Mouse (Mus musculus) myocyte (in vitro differentiated cells): ENCODE data around the gene Stxbp2. TPM values are rescaled to one million over a fixed set of nuclear protein-coding genes. Genes with fewer than 3 reads are reported as not detected.

Source experiments
- H3K27me3 ChIP-seq: one replicate; pipeline ENCODE4 v1.6.1; 2011; ENCODE audit not compliant: control insufficient read depth, insufficient read depth, insufficient read length
- H3K36me3 ChIP-seq: one replicate; pipeline ENCODE4 v1.6.1; 2011; ENCODE audit not compliant: control insufficient read depth, insufficient read depth
- H3K4me2 ChIP-seq: one replicate; pipeline ENCODE4 v1.6.1; 2011; ENCODE audit warnings: low read depth, control low read depth
- H3K4me3 ChIP-seq: one replicate; pipeline ENCODE4 v1.5.1; 2011; ENCODE audit warnings: mild to moderate bottlenecking, control low read depth, moderate library complexity
- H3K79me2 ChIP-seq: one replicate; pipeline ENCODE4 v1.6.1; 2011; ENCODE audit not compliant: control insufficient read depth, insufficient read depth
- H3ac ChIP-seq: one replicate; pipeline ENCODE4 v1.6.1; 2011; ENCODE audit not compliant: control insufficient read depth, insufficient read length
- CEBPB ChIP-seq: IDR thresholded peaks from 2 replicates; pipeline ENCODE4 v1.6.1; 2011; ENCODE audit warnings: mild to moderate bottlenecking, moderate library complexity; ENCODE audit not compliant: poor library complexity, insufficient read depth, severe bottlenecking
- E2F4 ChIP-seq: IDR thresholded peaks from one replicate; pipeline ENCODE4 v1.6.1; 2011; ENCODE audit warnings: mild to moderate bottlenecking, control low read depth, moderate library complexity; ENCODE audit not compliant: insufficient read depth
- MAX ChIP-seq: IDR thresholded peaks from one replicate; pipeline ENCODE4 v1.6.1; 2011; ENCODE audit warnings: low read depth, mild to moderate bottlenecking, control low read depth
- MYOD1 ChIP-seq, 3 experiments: IDR thresholded peaks; one replicate each; pipeline ENCODE4 v1.6.1; 2011; ENCODE audit warnings: control low read depth in 2 of 3, low read depth in 2 of 3, mild to moderate bottlenecking in 2 of 3, moderate library complexity in 1 of 3; ENCODE audit not compliant: insufficient read length in 2 of 3, control insufficient read depth in 1 of 3
- MYOG ChIP-seq, 3 experiments: IDR thresholded peaks; one replicate each; pipeline ENCODE4 v1.6.1; 2011; ENCODE audit warnings: control low read depth in 2 of 3, low read depth in 2 of 3, mild to moderate bottlenecking in 2 of 3; ENCODE audit not compliant: insufficient read length in 2 of 3, control insufficient read depth in 1 of 3, insufficient read depth in 1 of 3
- POLR2A ChIP-seq: IDR thresholded peaks from one replicate; pipeline ENCODE4 v1.6.1; 2011; ENCODE audit warnings: low read depth, mild to moderate bottlenecking, control low read depth, moderate library complexity; ENCODE audit not compliant: insufficient read length
- POLR2AphosphoS2 ChIP-seq: IDR thresholded peaks from one replicate; pipeline ENCODE4 v1.6.1; 2011; ENCODE audit warnings: low read depth, control low read depth; ENCODE audit not compliant: insufficient read length
- REST ChIP-seq: IDR thresholded peaks from one replicate; pipeline ENCODE4 v1.6.1; 2011; ENCODE audit warnings: mild to moderate bottlenecking, control low read depth, moderate library complexity; ENCODE audit not compliant: insufficient read depth, insufficient read length
- SRF ChIP-seq: IDR thresholded peaks from one replicate; pipeline ENCODE4 v1.6.1; 2011; ENCODE audit warnings: low read depth; ENCODE audit not compliant: control insufficient read depth, insufficient read length
- TCF12 ChIP-seq: IDR thresholded peaks from one replicate; pipeline ENCODE4 v1.6.1; 2011; ENCODE audit warnings: mild to moderate bottlenecking, control low read depth; ENCODE audit not compliant: poor library complexity, insufficient read depth, severe bottlenecking
- TCF3 ChIP-seq: IDR thresholded peaks from one replicate; pipeline ENCODE4 v1.6.1; 2011; ENCODE audit warnings: low read depth, control low read depth; ENCODE audit not compliant: insufficient read length
- USF1 ChIP-seq: IDR thresholded peaks from one replicate; pipeline ENCODE4 v1.6.1; 2011; ENCODE audit warnings: low read depth, mild to moderate bottlenecking, control low read depth, moderate library complexity
- polyA plus RNA-seq: library from polyadenylated mRNA; unstranded; fragments of >200 nt; fragmentation: generic; extraction: Trizol; gene quantifications from one replicate; pipeline ENCODE4 v1.2.1, GENCODE M21; 2012; ENCODE audit warnings: missing spikeins

Gene Stxbp2
- polyA plus RNA-seq, 1 experiment: 7.7 TPM

DNA sequence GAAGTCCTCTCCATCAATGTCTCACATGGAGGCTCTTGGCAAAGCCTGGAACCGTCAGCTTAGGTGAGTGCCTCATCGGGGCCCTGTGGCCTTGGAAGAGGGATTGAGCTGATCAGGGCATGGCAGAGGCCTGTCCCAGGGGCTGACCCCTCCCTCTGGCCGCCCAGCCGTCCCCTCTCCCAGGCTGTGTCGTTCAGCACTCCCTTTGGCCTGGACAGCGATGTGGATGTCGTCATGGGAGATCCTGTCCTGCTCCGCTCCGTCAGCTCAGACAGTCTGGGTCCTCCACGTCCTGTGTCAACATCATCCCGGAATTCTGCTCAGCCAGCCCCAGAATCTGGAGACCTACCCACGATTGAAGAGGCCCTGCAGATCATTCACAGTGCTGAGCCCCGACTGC is 27.3 kb upstream of the Stxbp2 start:
- Histone ChIP-seq H3K4me2 (no peak overlapping the region), H3K4me3 (no peak overlapping the region), H3K36me3 (no peaks in the 10 kb centered on the region), H3ac (no peak overlapping the region), H3K27me3 (no peaks in the 10 kb centered on the region), H3K79me2 (no peaks in the 10 kb centered on the region)
- no peak for TF ChIP-seq TCF12
- peak; percentile 58 for TF ChIP-seq REST

DNA sequence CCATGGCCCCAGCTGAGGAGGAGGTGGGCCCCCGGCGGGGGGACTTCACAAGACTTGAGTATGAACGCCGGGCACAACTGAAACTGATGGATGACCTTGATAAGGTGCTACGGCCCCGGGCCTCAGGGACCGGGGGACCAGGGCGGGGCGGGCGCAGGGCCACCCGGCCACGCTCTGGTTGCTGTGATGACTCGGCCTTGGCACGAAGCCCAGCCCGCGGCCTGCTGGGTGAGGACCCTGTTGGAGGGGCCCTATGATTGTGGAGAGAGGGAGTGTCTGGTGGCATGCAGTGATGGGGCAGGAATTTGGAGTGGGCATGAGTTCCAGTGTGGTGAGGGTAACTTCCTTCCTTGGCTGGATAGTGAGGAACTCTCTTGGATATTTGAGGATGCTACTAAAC is 24.2 kb upstream of the Stxbp2 start:
- no peak overlapping the region for H3ac ChIP-seq
- H3K36me3 ChIP-seq: no peaks in the 10 kb centered on the region
- H3K4me2 ChIP-seq: no peak overlapping the region
- no peaks in the 10 kb centered on the region for H3K79me2 ChIP-seq
- H3K4me3 ChIP-seq: no peak overlapping the region
- no peak for TF ChIP-seq TCF12
- TF ChIP-seq POLR2AphosphoS2: peak; percentile 39
- H3K27me3 ChIP-seq: no peaks in the 10 kb centered on the region

DNA sequence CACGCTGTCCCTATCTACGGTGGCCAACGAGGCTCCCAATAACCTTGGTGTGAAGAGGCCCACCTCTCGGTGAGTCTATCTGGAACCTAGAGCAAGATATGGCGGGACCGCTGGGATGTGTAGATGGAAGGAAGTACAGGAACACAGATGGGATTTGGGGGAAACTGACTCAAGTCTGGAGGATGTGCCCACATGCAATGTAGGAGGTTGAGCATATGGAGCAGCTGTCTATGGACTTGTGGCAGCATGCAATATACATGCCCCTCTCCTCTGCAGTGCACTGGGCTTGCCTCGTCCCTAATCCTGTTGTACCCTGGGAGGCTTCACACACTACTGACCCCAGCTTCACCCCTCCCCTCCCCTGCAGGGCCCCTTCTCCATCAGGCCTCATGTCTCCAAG is 22.9 kb upstream of the Stxbp2 start:
- Histone ChIP-seq H3K4me2 (no peak overlapping the region), H3K36me3 (no peaks in the 10 kb centered on the region), H3K27me3 (no peaks in the 10 kb centered on the region), H3ac (no peak overlapping the region), H3K79me2 (no peaks in the 10 kb centered on the region), H3K4me3 (no peak overlapping the region)
- no peak for TF ChIP-seq POLR2A
- TF ChIP-seq POLR2AphosphoS2: peak; percentile 40

DNA sequence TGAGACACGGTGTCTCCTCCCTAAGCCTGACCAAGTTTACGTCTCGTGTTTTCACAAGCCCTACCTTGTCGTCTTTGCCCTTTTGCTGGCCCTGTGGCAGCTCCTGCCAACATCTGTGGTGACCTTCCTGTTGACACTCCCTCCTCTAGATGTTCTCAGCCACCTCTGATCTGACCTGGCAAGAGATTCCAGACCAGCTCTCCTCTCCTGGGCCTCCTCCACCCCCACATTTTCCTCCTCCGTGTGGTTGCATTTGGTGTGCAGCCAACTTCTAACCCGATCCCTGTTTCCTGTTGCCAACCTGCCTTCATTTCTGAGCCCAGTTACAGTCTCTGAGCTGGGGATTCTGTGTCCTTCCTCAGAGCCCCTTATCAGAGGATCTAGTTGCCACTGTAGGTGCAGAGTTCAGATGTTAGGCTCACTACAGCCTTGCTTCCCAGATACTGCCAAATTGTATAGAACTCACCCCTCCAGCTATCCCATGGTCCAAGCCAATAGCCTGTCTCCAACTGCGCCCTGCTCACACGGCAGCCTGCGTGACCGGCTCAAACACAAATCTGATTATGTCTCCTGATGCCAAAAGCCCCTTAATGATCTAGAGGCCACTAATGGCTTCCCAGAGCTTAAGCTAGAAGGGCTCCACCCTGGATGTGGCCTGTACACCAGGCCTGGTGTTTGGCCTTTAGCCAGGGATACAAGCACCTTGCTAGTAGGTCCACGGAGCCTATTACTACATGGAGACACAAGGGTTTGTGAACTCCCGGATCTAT is 21.5 kb upstream of the Stxbp2 start:
- H3K27me3 ChIP-seq: no peaks in the 10 kb centered on the region
- H3ac ChIP-seq: no peak overlapping the region
- H3K79me2 ChIP-seq: no peaks in the 10 kb centered on the region
- TF ChIP-seq REST: no peak
- TF ChIP-seq TCF12: no peak
- no peak for TF ChIP-seq SRF
- H3K4me2 ChIP-seq: no peak overlapping the region
- no peaks in the 10 kb centered on the region for H3K36me3 ChIP-seq
- no peak overlapping the region for H3K4me3 ChIP-seq

DNA sequence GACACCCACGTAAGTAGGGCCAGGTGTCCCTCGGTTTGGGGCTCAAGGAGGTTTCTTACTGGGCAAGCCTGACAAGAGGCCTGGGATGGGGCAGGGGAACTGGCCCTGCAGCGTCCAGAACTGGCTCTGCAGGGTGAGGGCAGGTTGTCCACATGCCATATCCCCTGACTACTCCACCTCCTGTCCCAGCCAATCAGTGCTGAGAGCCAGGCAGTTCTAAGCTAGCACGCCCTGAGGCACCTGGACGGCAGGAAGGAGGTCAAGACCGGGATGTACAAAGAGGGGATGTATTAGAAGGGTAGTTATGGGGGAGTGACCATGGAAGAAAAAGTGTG is 21.0 kb upstream of the Stxbp2 start:
- H3K79me2 ChIP-seq: no peaks in the 10 kb centered on the region
- no peak overlapping the region for H3ac ChIP-seq
- H3K4me2 ChIP-seq: no peak overlapping the region
- no peak overlapping the region for H3K4me3 ChIP-seq
- TF ChIP-seq POLR2A: no peak
- no peak for TF ChIP-seq MAX
- no peak for TF ChIP-seq REST
- TF ChIP-seq MYOD1 (IDR thresholded peaks at IDR 0.05; ENCODE audit: control insufficient read depth in 1 of 3, insufficient read length in 2 of 3, low read depth in 2 of 3): no peak
- TF ChIP-seq TCF12: no peak
- no peak for TF ChIP-seq POLR2AphosphoS2
- TF ChIP-seq E2F4: no peak
- no peak for TF ChIP-seq CEBPB
- TF ChIP-seq USF1: no peak
- TF ChIP-seq SRF: no peak
- TF ChIP-seq TCF3: no peak
- no peak for TF ChIP-seq MYOG (IDR thresholded peaks at IDR 0.05; ENCODE audit: control insufficient read depth in 1 of 3, insufficient read depth in 1 of 3, insufficient read length in 2 of 3, low read depth in 2 of 3)
- H3K36me3 ChIP-seq: peaks cover 2% of the 10 kb centered on the region
- H3K27me3 ChIP-seq: no peaks in the 10 kb centered on the region

DNA sequence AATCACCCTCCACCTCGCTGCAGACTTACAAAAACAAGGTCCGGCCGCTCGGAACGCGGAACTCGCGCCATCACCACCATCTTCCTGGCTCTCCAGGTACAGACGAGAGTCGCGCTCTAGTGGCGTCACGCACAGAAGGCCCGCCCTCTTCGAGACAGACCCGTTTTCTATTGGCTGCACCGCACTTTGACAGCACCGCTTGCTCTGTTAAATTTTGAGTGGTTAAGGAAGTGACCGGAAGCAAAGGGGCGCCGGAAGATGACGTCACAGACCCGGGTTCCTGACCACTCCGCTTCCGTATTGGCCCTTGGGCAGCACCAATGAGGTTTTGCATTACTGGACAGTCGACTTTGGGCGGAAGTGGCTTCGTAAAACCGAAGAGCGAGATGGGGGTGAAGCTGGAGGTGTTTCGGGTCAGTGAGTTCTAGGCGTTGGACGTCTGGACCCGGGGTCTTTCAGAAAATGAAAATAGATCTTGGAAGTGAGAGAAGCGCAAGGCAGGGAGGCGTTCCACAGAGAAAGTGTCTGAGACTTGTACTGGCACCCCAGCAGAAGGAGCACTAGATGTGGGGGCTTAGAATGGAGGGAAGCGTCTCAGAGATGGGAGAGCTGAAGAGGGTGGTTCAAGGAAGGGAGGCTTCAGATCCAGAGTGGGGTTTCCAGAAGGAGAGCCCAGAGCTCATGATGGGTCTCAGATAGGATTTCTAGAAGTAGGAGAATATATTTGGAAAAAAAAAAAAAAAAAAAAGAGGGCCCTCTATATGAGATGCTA is 9.4 kb upstream of the Stxbp2 start, which contains the start of the genes Xab2 and Pet100:
TSS of gene Xab2 (minus strand) at position 118 of the 772 bp plus-strand sequence.
TSS of gene Pet100 (plus strand) at position 350 of the 772 bp plus-strand sequence.
- H3K79me2 ChIP-seq: peaks cover 27% of the 10 kb centered on the region
- H3K27me3 ChIP-seq: no peaks in the 10 kb centered on the region
- peak within 1 kb of the TSS; percentile 11 for H3ac ChIP-seq
- peak; percentile 4 for TF ChIP-seq E2F4
- no peak for TF ChIP-seq TCF12
- TF ChIP-seq CEBPB: no peak
- TF ChIP-seq REST: no peak
- peak; percentile 68 for TF ChIP-seq POLR2A
- peak; percentile 84 for TF ChIP-seq SRF
- TF ChIP-seq POLR2AphosphoS2: peak; percentile 51
- peak within 1 kb of the TSS; percentile 93 for H3K4me2 ChIP-seq
- no peaks in the 10 kb centered on the region for H3K36me3 ChIP-seq
- H3K4me3 ChIP-seq: peak within 1 kb of the TSS; percentile 91
